Mouse (Mus musculus): ENCODE measurements around the gene Olfr279.

Olfr279 gene

DNA sequence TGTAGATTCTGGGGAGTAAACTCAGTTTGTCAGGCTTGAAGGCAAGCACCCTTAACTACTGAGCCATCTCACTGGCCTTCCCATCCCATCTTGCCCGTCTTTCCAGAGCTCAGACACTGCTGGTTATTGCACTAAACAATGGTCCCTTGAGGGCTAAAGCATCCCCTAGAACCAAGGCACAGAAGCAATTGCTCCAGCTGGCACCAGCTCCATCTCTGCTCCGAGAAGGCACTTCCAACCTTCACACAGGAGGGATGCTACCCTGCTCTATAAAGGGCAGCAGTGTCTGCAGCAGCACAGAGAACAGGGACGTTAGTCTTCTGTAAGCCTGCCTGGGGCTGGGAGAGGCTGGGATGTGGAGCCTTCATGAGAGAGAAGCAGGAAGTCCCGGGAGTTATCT lies at the start of gene Olfr279:
Gene Olfr279 (plus strand): TSS at position 301 of the 400 bp plus-strand sequence.
- in situ Hi-C loops (cut with MboI, MseI) = no loop called here

DNA sequence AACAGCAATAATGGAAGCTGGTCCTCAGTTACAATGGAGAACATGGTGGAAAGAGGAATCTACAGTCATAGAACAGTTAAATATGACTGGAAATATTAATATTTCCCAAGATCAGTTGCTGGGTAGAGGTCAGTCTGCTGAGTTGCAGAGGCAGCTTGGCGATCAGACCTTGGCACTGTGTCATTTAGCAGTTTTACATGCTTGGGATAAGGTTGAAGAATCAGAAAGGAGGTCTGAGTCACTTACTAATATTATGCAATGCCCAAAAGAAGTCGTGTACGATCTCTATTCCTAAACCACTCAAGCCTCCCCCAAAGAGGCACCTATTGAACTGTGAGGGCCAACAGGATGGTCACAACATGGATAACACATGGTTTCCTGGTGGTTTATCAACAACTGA lies 47.6 kb upstream of the Olfr279 start:
- in situ Hi-C loops (cut with MboI, MseI) = no loop called here

DNA sequence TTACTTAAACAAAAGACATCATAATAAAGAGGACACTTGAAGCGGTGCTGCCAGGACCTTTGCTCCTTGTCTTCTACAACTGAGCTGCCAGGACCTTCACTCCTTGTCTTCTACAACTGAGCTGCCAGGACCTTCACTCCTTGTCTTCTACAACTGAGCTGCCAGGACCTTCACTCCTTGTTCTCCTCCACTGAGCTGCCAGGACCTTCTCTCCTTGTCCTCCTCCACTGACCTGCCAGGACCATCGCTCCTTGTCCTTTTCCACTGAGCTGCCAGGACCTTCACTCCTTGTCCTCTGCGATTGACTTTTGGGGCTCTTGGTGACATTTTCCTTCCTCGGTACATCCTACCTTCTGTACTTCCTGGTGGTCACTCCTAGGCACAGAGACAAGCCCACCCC lies 43.7 kb upstream of the Olfr279 start:
- in situ Hi-C loops (cut with MboI, MseI) = no loop called here

DNA sequence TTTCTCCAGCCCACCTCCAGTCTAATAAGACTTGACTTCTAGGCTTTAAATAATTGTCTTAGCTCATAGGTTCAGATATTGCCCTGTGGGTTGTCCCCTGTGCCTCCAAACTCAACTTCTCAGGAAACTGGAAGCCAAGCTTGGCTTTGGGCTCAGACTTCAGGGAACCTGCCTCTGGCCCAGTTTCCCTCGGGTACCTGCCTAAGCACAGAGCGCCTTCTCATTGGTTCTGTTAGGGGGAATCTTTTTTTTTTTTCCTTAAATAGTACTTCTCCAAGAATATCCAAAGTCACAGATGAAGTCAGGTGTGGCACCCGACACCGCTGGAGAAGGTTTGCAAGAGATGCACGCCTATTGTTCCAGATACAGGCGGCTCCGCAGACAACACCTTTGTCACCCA lies 39.9 kb upstream of the Olfr279 start, which contains the start of gene Olfr281:
Gene Olfr281 (plus strand): TSS at position 301 of the 400 bp plus-strand sequence.
- in situ Hi-C loops (cut with MboI, MseI) = no loop called here

DNA sequence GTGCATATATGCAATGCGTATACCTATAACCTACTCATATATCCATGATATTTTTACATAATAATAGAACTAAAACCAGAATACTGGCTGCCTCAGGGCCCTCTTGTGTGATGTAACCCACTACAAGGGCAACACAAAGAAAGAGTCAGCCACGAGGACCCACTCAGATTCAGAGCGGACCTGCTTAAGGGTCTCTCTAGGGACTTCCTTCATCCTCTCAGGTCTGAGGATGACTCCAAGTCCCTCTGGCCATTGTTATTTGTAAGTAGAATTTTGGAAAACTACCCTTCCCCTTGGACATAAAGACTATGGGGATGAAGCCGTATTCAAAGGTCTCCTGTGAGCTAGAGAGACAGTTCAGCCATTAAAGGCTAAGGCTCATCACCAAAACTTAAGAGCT lies 22.6 kb upstream of the Olfr279 start, which contains the start of gene OR5BS1P:
Gene OR5BS1P (plus strand): TSS at position 301 of the 400 bp plus-strand sequence.
- in situ Hi-C loops (cut with MboI, MseI) = no loop called here

DNA sequence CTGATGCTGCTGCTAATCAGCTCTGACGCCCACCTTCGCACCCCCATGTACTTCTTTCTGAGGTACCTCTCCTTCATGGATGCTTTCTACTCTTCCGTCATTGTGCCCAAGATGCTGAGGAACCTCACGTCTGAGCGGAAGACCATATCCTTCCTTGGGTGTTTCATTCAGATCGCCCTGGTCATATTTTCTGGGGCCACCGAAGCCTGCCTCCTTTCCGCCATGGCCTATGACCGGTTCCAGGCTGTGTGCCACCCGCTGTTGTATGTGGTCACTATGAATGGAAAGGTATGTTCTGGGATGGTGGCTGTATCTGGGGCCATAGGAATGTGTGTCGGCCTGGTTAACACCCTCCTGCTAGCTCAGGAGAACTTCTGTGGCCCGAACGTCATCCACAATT lies 20.7 kb upstream of the Olfr279 start:
- in situ Hi-C loops (cut with MboI, MseI) = no loop called here

DNA sequence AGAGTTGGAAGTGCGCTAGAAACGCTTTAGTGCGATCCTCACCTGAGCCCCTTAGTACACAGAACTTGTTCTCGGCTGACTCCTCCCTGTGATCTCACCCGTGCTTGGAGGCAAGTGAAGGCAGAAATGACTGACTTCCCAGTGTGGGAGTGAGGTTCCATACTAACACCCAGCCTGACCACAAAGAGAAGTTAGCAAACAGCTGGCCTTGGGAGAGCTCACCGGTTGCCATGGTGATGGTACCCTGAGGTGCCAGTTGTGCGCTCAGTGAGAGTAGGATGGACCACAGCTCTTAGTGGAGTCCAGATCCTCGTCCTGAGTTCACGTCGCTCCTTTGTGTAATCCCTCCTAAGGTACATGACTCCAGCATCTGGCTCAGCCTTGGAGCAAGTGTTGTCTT lies 17.2 kb upstream of the Olfr279 start:
- in situ Hi-C loops (cut with MboI, MseI) = no loop called here

DNA sequence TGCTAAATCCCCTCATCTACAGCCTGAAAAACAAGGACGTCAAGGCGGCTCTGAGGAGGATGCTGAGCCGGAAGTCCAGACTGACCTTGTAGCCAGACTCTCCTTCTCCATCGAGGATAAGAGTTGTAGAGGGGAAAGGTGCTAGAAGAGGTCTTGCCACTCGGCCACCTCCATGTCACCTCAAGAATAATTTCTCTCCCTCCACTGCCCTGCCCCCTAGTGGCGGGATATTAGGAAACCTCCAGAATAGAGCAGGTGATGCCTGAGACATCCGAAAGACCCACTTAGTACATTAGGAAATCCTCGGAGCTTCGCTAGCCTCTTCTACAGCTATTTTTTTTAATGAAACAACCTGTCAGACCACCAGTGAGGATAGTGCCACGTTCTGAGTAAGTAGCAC lies 16.8 kb upstream of the Olfr279 start:
- in situ Hi-C loops (cut with MboI, MseI) = no loop called here

DNA sequence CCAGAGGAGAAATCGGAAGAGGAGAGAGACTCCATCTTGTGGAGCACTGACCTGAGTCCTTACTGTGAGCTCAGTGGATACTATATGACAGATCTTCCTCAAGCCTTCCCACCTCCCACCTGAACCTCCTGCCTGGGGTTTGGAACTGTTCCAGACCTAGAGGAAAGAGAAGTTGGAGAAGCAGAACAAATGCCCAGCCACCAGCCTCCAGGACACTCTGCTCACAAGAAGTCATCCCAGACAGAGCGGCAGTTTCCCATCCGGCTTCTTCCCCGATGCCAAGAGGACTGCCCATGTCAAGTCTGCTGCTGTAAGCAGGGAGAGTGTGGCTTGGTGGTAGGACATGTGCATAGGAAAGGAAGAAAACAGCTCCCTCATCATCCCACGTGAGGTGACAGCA lies 15.9 kb upstream of the Olfr279 start:
- in situ Hi-C loops (cut with MboI, MseI) = no loop called here

DNA sequence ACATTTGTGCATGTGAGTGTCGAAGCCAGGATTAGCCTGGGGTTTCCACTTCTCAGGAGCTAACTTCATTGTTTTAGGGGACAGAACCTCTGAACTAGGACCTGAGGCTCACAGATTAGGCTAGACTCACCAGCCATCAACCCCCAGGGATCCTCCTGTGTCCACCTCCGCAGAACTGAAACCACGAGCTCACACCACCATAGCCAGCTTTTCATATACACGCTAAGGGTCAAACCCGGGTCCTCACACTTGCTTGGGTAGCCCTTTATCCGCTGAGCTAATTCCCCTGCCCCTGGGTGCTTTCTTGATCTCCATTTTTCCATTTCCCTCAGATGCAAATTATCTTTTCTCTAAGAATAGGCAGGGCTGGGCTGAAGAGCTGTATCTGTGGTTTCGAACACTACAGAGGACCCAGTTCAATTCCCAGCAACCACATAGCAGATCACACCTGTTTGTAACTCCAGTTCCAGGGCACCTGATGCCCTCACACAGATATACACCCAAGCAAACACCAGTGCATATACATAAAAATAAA lies 12.6 kb upstream of the Olfr279 start:
- in situ Hi-C loops (cut with MboI, MseI) = no loop called here

DNA sequence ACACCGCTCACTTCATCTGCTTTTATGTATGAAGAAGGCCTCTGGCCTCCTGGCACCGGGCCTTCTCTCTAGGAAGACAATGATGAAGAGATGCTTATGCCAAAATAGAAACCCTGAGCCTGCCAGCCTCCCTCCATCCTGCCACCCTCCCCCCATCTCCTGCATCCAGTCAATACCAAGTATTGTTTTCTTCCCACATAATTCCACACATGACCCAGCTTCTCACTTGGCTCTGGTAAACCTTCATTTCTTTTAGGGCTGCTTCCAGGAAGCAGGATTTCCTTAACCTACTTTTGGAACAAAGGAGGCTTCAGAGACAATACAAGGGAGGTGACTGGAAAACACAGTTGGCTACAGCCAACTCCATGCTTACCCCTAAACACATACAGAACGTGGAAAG lies 9.5 kb upstream of the Olfr279 start, which contains the start of gene Lalba:
Gene Lalba (minus strand): TSS at position 21 of the 400 bp plus-strand sequence.
- in situ Hi-C loops (cut with MboI, MseI) = no loop called here

DNA sequence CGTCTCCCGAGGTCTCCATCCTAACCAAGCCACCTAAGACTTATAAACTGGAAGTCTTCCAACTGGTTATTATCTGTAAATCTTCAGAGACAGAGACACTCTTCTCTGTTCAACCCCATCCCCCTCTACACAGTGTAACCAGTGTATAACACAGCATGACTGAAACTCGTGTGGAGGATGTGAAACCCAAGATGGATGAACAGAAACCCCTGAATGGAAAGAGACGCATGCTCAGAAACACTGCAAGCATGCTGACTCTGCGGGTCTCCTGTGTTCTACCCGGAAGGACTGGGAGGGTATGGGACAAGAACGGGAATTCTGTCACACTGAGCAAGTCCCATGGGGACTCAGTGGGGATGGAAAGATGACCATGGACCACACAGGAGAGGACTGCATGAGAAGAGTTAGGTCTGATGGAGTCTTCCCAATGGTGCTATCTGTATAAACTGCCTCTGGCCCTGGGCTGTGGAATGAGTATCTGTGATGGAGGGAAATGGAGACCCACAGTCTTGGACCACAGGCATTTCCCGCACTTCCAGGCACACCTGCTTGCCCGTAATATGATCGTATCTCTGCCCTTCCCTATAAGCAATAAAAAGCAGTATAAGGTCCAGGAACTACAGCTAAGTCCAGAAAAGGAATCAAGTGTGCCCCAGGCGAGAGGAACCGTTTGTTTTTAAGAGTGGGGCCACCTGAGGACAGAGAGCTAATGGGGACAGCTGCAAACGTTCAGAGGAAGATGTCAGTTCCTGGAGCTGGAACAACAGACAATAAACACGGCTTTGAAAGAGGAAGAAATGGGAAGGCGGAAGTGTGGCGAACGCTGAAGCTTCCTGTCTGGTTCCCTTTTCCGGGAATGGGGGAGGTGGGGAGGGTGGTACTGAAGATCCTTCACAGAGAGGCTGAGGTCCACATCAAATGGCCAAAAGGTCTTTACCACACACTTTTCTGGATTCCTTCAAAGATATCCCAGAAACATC lies 8.0 kb upstream of the Olfr279 start:
- in situ Hi-C loops (cut with MboI, MseI) = no loop called here

DNA sequence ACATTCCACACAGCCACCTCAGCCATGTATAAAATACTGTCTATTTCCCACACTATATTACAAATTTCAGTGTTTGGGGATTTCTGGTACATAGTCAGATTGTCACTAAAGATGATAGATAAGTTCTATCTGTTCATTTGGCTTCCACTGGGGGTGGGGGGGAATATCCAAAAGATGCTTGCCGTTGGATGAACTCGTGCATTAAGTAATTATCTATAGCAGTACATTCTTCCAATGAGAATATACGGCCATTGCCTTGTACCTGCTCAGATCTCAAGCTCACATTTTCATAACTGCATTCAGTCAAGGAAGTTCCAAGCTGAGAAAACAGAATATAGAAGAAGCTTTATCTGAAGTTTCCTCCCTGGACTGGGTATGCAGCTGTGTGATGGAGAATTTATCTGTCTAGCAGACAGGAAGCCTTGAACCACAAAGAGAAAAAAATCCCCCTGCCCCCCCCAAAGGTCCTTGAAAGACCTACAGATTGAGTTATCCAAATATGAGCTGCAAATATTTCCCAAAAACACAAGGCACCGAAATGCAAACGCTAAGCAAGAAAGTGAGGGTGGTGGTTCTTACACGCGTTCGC lies 5.7 kb upstream of the Olfr279 start:
- in situ Hi-C loops (cut with MboI, MseI) = no loop called here

DNA sequence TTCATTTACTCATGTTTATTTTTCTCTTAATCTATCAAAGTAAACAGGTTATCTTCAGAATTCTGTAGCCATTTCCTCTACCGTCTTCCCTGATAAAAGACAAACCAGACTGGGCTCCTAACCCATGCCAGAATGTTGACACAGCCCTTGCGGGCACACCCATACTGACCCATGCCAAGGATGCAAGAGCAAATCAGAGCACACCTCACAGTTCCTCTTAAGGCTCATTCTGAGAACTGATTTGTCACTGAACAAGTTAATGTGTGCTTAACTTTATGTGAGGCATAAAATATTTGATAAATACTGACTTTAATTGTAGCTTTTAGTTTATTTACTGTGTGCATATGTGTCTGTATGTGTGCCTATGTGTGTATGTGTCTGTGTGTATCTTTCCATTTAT lies 870 bp upstream of the Olfr279 start:
- in situ Hi-C loops (cut with MboI, MseI) = no loop called here

DNA sequence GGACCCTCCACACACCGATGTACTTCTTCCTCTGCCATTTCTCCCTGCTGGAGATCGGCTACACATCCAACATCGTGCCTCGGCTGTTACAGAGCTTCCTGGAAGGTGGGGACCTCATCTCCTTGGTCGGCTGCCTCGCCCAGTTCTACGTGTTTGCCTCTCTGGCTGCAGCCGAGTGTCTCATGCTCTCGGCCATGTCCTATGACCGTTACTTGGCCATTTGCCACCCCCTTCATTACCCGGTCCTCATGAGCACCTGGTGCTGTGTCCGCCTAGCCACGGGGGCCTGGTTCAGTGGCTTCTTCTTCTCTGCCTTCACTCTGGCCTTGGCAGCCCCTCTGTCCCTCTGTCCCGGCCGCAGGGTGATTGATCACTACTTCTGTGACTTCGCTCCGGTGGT lies 5.4 kb downstream of the Olfr279 start:
- in situ Hi-C loops (cut with MboI, MseI) = no loop called here

DNA sequence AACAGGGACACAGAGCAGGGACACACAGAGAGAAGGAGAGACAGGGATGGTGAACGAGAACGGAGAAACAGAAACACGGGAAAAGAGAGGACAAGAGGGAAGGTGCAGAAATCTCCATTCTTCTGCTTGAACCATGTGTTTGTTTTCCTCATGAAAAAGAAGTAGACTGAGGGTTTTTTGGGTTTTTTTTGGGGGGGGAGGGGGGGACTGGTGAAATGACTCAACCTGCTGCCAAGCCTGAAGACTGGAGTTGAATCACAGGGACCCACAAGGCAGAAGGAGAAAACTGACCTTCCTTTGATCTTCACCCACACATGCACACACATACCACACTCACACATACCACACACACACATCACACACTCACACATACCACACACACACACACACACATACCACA lies 11.1 kb downstream of the Olfr279 start:
- in situ Hi-C loops (cut with MboI, MseI) = no loop called here

DNA sequence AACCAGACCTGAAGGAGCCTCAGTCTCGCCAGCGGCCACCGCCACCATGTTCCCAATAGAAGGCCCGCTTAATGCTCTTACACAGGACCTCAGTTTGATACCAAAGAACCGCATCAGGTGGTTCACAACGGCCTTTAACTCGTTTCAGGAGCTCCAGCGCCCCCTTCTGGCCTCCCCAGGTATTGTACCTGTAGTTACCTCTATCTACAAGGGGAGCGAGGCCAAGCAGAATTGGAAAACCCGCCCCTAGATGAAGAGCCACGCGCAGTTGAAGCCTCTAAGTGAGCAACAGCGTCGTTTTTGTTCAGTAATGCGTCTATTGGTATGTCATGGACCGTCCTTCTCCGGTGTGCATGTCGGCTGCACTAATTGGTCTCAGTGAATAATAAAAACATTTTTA lies 12.3 kb downstream of the Olfr279 start:
- in situ Hi-C loops (cut with MboI, MseI) = no loop called here

DNA sequence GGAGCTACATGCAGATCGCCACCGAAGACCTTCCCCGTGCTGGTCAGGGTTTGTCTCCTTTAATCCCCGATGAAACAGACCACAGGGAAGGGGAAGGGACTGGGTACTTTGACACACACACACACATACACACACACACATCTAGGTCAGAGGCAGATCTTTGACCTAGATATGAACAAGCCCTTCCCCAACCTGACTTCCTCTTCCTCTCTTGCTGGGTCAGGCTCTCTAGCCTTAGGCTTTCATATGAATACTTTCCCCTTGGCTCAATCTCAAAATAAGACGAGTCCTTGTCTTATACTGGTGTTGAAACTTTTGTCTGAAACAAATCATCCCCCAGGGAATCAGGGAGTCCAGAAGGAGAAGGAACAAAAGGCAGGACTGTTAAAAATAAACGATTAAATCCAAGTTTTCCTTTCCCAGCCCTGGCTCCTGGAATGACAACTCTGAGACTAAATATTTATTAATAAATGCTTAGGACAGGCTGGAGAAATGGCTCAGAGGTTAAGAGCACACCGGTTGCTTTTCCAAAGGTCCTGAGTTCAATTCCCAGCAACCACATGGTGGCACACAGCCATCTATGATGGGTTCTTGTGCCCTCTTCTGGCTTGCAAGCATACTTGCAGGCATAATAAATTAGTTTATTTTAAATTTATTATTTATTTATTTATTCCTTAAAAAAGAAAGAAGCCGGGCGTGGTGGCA lies 14.2 kb downstream of the Olfr279 start:
- in situ Hi-C loops (cut with MboI, MseI) = no loop called here

DNA sequence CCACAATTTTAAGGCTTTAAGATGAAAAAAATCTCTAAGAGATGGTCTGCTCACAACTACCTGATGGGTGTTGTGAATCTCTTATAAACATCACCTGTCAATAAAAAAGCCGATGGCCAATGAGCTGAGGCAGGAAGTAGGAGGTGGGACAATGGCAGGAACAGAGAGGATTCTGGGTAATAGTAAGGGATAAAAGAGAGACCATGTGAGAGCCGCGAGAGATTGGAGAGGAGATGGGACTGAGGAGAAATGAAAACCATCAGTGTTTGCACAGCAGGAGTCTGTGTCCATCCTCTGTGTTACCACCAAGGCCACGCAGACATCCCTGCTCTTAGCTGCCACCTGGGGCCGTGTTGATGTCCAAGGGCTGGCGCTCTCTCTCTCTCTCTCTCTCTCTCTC lies 15.1 kb downstream of the Olfr279 start:
- in situ Hi-C loops (cut with MboI, MseI) = no loop called here

DNA sequence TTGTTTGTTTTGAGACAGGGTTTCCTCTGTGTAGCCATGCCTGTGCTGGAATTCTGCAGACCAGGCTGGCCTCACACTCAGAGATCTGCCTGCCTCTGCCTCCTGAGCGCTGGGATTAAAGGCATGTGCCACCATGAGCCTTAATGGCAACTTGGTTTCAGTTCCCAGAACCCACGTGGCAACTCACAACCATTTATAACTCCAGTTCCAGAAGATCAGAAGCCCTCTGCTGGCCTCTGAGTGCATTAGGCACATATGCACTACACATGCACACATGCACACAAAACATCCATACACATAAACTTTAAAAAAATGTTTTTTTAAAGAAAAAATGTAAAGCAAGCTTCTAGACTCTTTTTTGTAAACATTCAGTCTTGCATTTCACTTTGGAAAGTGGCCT lies 17.2 kb downstream of the Olfr279 start:
- in situ Hi-C loops (cut with MboI, MseI) = no loop called here

DNA sequence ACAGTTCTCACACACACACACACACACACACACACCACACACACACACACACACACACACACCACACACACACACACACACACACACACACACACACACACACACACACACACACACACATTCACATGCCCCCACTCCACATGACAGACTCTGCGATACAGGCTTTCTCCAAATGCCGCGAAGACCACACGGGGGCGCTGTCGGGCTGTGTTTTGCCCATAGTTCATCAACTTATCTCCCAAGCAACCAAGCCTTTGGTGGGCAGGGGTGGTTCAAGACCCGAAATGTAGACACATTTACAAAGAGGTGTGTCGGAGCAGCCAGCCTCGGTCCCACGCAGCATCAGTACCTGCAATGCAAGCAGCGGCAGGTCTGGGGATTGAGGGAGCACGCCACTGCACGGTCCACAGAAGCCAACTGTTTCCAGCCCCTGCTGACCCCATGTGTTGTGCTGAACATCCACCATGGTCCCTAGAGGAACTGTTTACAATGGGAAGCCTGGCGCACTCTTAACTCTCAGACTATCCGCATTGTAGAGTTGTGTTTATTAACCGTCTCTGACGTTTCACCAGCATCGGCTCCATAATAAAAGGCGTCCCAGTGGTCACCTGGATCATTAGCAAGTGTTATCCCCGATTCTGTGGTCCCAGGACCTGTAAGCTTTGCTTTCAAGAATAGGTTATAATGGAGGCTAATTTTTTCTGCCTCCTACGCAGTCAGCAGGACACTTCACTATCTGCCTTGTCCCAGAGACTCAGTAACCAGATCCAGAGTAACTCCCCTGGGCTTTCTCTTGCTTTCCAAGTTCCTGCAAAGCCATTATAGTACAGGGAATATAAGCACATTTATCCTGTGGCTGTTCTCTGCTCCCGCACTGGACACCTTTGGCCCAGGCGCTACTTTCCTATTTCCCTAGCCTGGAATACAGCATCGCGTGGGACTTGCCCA lies 18.5 kb downstream of the Olfr279 start:
- in situ Hi-C loops (cut with MboI, MseI) = loop anchor here in 1 of 2 experiments (10.0 kb wide), 1 partner anchor 524 kb away; no protein-coding TSS in a partner anchor

Data from T-helper 17 cell (primary cell).